Mouse (Mus musculus) cerebellum, adult 2 months (tissue): ENCODE results near the gene Wfdc13.

ENCODE experiments used
- CTCF ChIP-seq: fragments of 200-500 bp; IDR thresholded peaks from 2 replicates; pipeline ENCODE4 v1.5.1; 2011; ENCODE audit warnings: low read depth, mild to moderate bottlenecking, control low read depth, low read length, moderate library complexity, borderline replicate concordance; ENCODE audit not compliant: insufficient read depth
- POLR2A ChIP-seq: fragments of 200-500 bp; IDR thresholded peaks from 2 replicates; pipeline ENCODE4 v1.6.1; 2011; ENCODE audit warnings: low read length, control low read depth, borderline replicate concordance; ENCODE audit not compliant: insufficient read depth

- TF ChIP-seq CTCF (no peak), POLR2A (no peak)
Observed at GRCm38 (mm10) chr2:164673987-164674386, 10.9 kb upstream of the Wfdc13 start, which contains the start of gene Wfdc11.
